Mouse (Mus musculus) ES-CJ7 (cell line): ENCODE measurements around the gene Gm14403.
"Not testable (repeated sequence)": the region's sequence is repeated elsewhere in the genome, so short reads cannot be mapped to it uniquely, and the experiment has no call there.

Experiments used
- DNase-seq: peaks from one replicate; pipeline ENCODE4 v3.0.0; 2011; ENCODE audit warnings: low read depth, low spot score

Gene Gm14403

GRCm38 (mm10) chr2:177498067-177498466, at the start of gene Gm14403:
Gm14403 (plus strand) TSS chr2:177498215.
- peak; percentile 72 for DNase-seq

DNA sequence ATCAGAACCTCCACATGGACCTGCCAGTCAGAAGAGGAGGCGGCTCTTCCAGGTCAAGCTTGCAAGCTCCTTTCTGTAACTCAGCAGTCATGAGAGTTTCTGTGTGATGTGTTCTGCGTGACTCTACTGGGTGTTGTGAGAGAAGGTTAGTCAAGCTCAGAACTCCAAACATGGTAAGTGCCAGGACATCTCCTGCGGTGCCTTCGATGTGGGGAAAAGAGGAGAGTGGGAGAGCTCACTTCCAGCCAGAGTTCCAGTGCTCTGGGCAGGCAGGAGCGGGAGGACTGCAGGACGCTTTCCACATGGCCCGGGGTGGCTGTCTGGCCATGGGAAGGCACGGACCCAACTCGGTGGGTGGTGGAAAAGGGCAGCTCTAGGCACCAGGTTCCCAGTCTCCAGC, 33.3 kb upstream of the Gm14403 start, which contains the start of gene Zfp970:
Zfp970 (plus strand) TSS at position 58 of the 400 bp plus-strand sequence.
- not testable (repeated sequence) for DNase-seq

GRCm38 (mm10) chr2:177468222-177468621, 29.8 kb upstream of the Gm14403 start:
- not testable (repeated sequence) for DNase-seq

DNA sequence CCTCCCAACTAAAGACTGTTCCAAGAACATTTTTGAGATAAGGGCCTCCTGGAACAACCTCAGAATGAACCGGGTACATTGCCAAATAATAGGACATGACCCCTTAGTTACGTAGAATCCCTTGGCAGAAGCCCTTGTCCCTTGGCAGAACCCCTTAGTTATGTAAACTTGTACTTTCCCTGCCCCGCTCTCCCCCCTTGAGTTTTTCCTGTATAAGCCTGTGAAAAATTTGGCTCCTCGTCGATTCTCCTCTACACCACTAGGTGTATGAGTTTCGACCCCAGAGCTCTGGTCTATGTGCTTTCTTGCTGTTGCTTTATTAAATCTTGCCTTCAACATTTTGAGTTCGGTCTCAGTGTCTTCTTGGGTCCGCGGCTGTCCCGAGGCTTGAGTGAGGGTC, 25.8 kb upstream of the Gm14403 start:
- not testable (repeated sequence) for DNase-seq

DNA sequence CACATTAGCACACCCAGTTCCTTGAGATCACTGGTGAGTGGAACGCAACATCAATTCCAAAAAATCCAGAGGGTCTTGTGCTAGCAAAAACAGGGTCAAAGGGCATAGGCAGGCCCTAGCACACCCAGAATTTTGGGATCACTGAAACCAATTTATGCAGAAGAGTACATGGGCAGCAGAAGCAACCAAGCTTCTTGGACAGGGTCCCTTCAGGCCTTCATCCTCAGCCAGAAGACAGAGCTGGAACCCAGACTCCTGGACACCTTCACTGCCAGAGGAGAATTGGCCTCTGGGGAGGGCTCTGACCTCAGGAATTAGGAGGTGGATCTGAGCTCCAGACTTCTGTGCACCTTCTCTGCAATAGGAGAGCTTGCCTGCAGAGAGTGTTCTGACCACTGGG, 16.0 kb upstream of the Gm14403 start:
- DNase-seq, result not testable (repeated sequence)

DNA sequence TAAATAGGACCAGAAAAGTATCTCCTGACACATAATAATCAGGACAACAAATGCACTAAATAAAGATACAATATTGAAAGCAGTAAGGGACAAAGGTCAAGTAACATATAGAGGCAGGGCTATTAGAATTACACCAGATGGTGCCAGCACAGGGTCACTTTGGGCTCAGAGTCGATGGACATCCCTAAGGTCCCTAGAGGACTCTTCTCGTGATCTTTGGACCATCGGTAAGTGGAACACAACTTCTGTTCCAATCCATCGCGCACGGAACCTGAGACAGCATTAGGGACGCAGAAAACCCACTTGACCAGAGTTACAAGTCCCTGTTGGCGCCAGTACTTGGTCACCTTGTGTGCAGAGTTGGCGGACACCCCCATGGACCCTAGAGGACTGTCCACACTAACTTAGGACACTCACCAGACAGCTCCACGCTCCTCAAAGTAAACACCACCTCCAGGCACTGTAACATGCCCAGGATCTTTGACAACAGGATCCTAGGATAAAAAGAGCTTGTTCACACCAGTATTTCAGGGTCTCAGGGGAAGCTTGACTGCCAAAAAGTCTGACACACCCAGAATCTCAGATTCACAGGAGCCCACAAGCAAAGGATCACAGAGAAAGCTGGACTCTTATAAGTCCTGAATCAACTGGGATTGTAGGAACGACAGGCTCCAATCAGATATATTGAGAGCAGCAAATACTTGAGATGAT, 14.6 kb upstream of the Gm14403 start:
- not testable (repeated sequence) for DNase-seq

DNA sequence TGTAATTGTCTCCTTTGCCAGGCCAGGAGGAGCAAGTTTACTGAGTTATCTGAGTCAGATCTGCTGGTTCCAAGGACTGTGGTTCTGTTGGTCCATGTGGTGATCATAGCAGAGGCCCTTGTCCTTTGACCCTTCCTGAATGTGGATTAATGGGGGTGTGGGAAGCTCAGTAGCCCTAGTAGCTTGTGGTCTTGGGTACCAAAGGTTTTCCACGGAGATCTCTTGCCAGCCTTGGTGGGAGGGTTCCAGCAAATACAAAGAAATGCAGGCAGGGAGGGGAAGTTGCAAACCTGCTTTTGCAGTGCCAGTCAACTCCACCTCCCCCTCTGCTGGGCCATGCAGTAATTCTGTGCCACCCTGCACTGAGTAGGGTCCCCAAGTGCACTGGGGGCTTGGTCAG, 1.2 kb downstream of the Gm14403 start:
- not testable (repeated sequence) for DNase-seq

DNA sequence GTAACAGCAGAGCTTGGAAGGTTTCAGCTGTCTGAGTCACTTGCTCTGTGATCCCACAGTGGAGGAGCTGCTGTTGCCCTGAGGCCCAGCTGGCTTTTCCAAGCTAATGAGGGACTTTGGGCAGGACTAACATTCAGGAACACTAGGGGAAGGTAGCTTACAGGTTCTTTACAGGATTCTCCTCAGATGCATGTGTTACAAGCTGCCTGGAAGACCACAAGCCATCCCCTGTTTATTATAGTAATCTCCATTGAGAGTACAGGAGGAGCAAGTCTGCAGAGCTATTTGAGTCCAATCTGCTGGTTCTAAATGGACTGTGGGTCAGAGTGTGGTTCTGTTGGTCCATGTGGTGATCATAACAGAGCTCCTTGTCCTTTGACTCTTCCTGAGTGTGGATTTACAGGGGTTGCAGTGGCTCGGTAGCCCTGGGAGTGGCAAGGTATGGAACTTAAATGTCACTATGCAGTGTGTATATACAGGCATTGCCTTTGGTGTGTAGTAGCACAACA, 7.2 kb downstream of the Gm14403 start:
- not testable (repeated sequence) for DNase-seq

- DNase-seq, result not testable (repeated sequence)
Measured at GRCm38 (mm10) chr2:177511381-177511780, 13.4 kb downstream of the Gm14403 start.

GRCm38 (mm10) chr2:177511972-177512371, 14.0 kb downstream of the Gm14403 start:
- not testable (repeated sequence) for DNase-seq

DNA sequence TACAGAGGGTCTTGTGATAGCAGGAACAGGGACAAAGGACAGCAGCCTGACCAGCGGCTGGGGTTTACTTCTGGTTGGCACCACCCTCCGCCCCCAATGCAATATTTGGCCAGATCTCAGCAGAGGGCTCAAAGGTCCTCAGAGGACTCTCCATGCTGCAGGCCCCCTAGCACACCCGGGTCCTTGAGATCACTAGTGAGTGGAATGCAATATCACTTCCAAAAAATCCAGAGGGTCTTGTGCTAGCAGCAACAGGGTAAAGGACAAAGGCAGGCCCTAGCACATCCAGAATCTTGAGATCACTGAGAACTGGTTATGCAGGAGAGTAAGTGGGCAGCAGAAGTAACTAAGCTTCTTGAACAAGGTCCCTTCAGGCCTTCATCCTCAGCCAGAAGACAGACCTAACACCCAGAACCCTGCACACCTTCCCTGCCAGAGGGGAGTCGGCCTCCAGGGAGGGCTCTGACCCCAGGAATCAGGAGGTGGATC, 16.0 kb downstream of the Gm14403 start:
- not testable (repeated sequence) for DNase-seq

DNA sequence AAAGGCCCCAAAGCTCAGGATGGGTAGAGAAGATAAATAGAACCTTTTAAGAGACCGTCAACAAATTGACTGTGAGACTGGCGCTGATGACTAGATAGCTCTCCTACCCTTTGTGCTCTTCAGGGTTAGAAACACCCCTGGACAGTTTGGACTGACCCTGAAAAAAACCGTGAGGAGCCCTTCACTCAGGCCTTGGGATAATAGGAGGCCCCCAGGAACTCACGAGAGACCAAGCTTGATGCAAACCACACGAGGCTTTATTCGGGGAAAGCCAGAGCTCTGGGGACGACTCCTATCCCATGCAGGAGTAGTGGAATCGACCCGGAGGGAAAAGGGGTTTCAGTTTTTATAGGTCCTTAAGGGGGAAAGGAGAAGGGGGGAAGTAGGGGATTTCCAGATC, 19.7 kb downstream of the Gm14403 start:
- not testable (repeated sequence) for DNase-seq

- DNase-seq, result not testable (repeated sequence)
Measured at GRCm38 (mm10) chr2:177518354-177518753, 20.3 kb downstream of the Gm14403 start.

DNA sequence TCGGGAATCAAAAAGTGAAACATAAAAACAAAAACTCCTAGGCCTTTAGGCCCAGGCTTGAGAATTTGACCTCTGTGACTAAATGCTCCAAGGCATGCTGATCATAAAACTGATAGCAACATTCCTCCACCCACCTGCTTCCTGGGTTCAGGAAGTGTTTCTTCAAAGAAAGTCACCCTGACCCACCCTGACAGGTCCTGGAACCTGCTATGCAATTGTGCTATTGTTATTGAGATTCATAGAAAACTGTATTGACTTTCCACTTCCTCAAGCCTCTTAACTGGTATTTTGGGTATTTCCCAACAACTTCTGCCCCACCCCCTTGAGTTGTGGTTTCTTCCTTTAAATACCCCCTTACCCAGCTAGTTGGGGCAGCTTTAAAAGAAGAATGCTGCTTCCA, 20.9 kb downstream of the Gm14403 start:
- peak; percentile 28 for DNase-seq

GRCm38 (mm10) chr2:177520035-177520434, 22.0 kb downstream of the Gm14403 start:
- DNase-seq, result no peak

DNA sequence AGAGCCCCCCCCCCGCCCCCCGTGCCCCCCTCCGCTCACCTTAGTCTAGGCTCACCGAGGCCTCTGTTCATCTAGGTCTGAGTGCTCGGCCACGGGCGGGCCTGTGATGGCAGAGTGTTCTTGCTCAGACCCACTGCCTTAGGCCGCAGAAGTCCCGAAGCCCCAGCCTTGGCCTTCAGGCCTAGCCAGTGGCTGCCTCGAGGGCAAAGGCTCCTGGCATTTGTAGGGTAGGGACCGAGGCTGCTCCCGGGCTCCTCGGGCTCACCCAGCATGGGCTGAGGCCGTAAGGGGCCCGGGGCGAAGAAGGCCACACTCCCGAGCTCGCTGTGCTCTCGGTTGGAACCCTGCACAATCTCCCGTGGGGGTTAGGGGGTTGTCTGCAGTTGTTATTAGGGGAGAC, 25.0 kb downstream of the Gm14403 start:
- no peak for DNase-seq

DNA sequence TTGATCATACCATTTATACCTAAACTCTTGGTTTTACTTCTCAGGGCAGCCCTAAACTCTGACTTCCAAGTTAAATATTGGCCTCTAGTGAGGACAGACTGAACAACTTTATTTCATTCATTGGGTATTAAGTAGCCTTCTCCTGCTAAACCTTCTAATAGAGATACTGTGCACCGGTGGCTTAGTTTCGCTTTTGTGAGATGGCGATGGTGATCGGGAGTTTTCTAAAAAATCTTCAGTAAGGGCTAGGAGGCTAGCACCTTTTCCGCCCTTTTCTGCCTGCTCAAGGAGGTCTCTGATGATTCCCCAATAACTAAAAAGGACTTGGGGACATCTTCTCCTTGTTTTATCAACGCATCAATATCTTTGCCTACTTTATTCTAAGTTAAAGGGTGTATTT, 25.7 kb downstream of the Gm14403 start:
- not testable (repeated sequence) for DNase-seq

DNA sequence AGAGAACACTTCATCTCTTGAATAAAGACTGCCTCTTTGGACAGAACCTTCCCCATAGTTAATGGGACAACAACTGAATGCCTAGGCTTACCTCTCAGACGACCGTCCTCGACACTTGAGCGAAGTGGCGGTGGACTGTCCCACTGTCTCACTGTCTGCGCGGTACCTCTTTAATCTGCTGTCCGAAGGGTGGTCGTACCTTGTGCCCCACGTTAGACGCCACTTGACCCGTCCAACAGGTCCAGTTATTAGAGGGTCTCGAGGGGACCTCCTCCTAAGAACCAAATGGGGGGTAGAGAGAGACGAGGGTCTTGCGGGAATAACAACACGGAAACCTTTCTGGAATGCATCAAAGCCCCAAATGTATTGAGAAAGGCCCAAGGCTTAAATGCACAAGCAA, 26.2 kb downstream of the Gm14403 start:
- not testable (repeated sequence) for DNase-seq

GRCm38 (mm10) chr2:177535876-177536275, 37.9 kb downstream of the Gm14403 start:
- DNase-seq, result no peak

- not testable (repeated sequence) for DNase-seq
Measured at GRCm38 (mm10) chr2:177537141-177537540, 39.1 kb downstream of the Gm14403 start.

DNA sequence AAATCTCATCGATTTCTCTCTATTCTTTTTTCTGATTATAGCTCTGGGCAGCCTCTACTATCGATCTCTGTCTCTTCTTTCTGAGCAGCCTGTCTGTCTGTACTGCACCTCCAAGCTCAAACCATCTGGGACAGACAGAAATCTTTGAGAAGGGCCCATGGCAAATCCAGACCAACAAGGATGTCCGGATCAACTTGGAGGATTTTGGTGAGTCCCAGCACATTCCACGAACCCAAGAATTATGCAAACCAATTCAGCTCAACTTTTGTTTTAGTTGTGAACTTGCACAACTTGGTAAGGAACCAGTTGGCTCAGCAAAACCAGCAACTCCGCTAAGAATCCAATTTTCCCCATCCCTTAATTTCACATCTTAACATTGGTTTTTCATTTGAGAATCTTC, 39.7 kb downstream of the Gm14403 start:
- DNase-seq, result not testable (repeated sequence)

- not testable (repeated sequence) for DNase-seq
Measured at GRCm38 (mm10) chr2:177555261-177555660, 57.2 kb downstream of the Gm14403 start.
